Mouse (Mus musculus) C2C12 (cell line): ENCODE results near the gene Arhgef16. TPM values are rescaled to one million over a fixed set of nuclear protein-coding genes. Genes with fewer than 3 reads are reported as not detected.

Source experiments
- H3K27me3 ChIP-seq: one replicate; pipeline ENCODE4 v1.6.1; 2011; ENCODE audit not compliant: control insufficient read depth, insufficient read depth, insufficient read length
- H3K36me3 ChIP-seq: one replicate; pipeline ENCODE4 v1.6.1; 2011; ENCODE audit not compliant: control insufficient read depth, insufficient read depth
- H3K4me3 ChIP-seq: one replicate; pipeline ENCODE4 v1.5.1; 2011; ENCODE audit warnings: mild to moderate bottlenecking, control low read depth; ENCODE audit not compliant: poor library complexity, insufficient read depth, severe bottlenecking
- H3K79me2 ChIP-seq: one replicate; pipeline ENCODE4 v1.6.1; 2011; ENCODE audit not compliant: control insufficient read depth, insufficient read depth
- H3K79me3 ChIP-seq: one replicate; pipeline ENCODE4 v1.6.1; 2011; ENCODE audit warnings: low read depth, control low read depth
- H3ac ChIP-seq: one replicate; pipeline ENCODE3; 2011; ENCODE audit warnings: low read depth; ENCODE audit not compliant: control insufficient read depth, insufficient read length
- CEBPB ChIP-seq: IDR thresholded peaks from one replicate; pipeline ENCODE4 v1.6.1; 2011; ENCODE audit warnings: low read depth, mild to moderate bottlenecking, control low read depth, moderate library complexity
- CTCF ChIP-seq: IDR thresholded peaks from one replicate; pipeline ENCODE4 v1.5.1; 2011; ENCODE audit not compliant: control insufficient read depth, insufficient read depth, insufficient read length
- FOSL1 ChIP-seq: IDR thresholded peaks from one replicate; pipeline ENCODE4 v1.8.0; 2011; ENCODE audit warnings: mild to moderate bottlenecking, low read length; ENCODE audit not compliant: poor library complexity, insufficient read depth, severe bottlenecking
- MAX ChIP-seq: IDR thresholded peaks from one replicate; pipeline ENCODE4 v1.6.1; 2011; ENCODE audit warnings: mild to moderate bottlenecking, control low read depth
- MYOD1 ChIP-seq: IDR thresholded peaks from one replicate; pipeline ENCODE4 v1.6.1; 2011; ENCODE audit warnings: low read depth; ENCODE audit not compliant: control insufficient read depth, insufficient read length
- MYOG ChIP-seq: IDR thresholded peaks from one replicate; pipeline ENCODE4 v1.6.1; 2011; ENCODE audit not compliant: control insufficient read depth, insufficient read length; ENCODE audit errors: extremely low read depth
- USF1 ChIP-seq: IDR thresholded peaks from one replicate; pipeline ENCODE4 v1.6.1; 2011; ENCODE audit warnings: low read depth, mild to moderate bottlenecking, control low read depth, moderate library complexity
- polyA plus RNA-seq: library from polyadenylated mRNA; unstranded; fragments of >200 nt; fragmentation: generic; extraction: Trizol; gene quantifications from one replicate; pipeline ENCODE4 v1.2.1, GENCODE M21; 2012; ENCODE audit warnings: missing spikeins

Arhgef16 gene
- polyA plus RNA-seq, 1 experiment = not detected

GRCm38 (mm10) chr4:154279481-154279880 is 22.0 kb downstream of the Arhgef16 start:
- TF ChIP-seq MAX (no peak), CTCF (no peak), FOSL1 (no peak), MYOG (no peak), MYOD1 (no peak), CEBPB (no peak)
- Histone ChIP-seq H3K79me2 (no peaks in the 10 kb centered on the region), H3K4me3 (no peak overlapping the region), H3K36me3 (no peaks in the 10 kb centered on the region), H3K79me3 (no peaks in the 10 kb centered on the region), H3ac (no peak overlapping the region), H3K27me3 (no peaks in the 10 kb centered on the region)

GRCm38 (mm10) chr4:154273000-154273399 is 28.5 kb downstream of the Arhgef16 start:
- no peak overlapping the region for H3K4me3 ChIP-seq
- no peaks in the 10 kb centered on the region for H3K79me2 ChIP-seq
- H3K79me3 ChIP-seq = no peaks in the 10 kb centered on the region
- no peaks in the 10 kb centered on the region for H3K27me3 ChIP-seq
- TF ChIP-seq USF1 = no peak
- no peak for TF ChIP-seq MYOD1
- no peak for TF ChIP-seq FOSL1
- TF ChIP-seq MAX = no peak
- TF ChIP-seq MYOG = no peak
- no peak for TF ChIP-seq CTCF
- no peak for TF ChIP-seq CEBPB
- no peak overlapping the region for H3ac ChIP-seq
- H3K36me3 ChIP-seq = no peaks in the 10 kb centered on the region

GRCm38 (mm10) chr4:154269520-154269919 is 32.0 kb downstream of the Arhgef16 start:
- H3K36me3 ChIP-seq = no peaks in the 10 kb centered on the region

GRCm38 (mm10) chr4:154267511-154267910 is 34.0 kb downstream of the Arhgef16 start:
- TF ChIP-seq CTCF (no peak), MAX (no peak), FOSL1 (no peak), USF1 (no peak), MYOG (no peak), CEBPB (no peak), MYOD1 (no peak)
- H3K27me3 ChIP-seq = no peaks in the 10 kb centered on the region
- no peaks in the 10 kb centered on the region for H3K79me2 ChIP-seq
- H3K36me3 ChIP-seq = no peaks in the 10 kb centered on the region
- H3ac ChIP-seq = no peak overlapping the region
- no peak overlapping the region for H3K4me3 ChIP-seq
- no peaks in the 10 kb centered on the region for H3K79me3 ChIP-seq

More at GRCm38 (mm10) chr4:154269520-154269919, 32.0 kb downstream of the Arhgef16 start:
- TF ChIP-seq MYOD1 = no peak
- H3K79me2 ChIP-seq = no peaks in the 10 kb centered on the region
- no peak overlapping the region for H3ac ChIP-seq
- H3K4me3 ChIP-seq = no peak overlapping the region
- no peaks in the 10 kb centered on the region for H3K27me3 ChIP-seq
- no peaks in the 10 kb centered on the region for H3K79me3 ChIP-seq

- H3K27me3 ChIP-seq = no peaks in the 10 kb centered on the region
- H3K4me3 ChIP-seq = no peak overlapping the region
- H3K36me3 ChIP-seq = no peaks in the 10 kb centered on the region
- no peaks in the 10 kb centered on the region for H3K79me2 ChIP-seq
- H3ac ChIP-seq = no peak overlapping the region
- TF ChIP-seq CTCF = no peak
- TF ChIP-seq CEBPB = no peak
- TF ChIP-seq USF1 = no peak
- TF ChIP-seq MAX = no peak
- no peaks in the 10 kb centered on the region for H3K79me3 ChIP-seq
These were observed 39.4 kb downstream of the Arhgef16 start for GRCm38 (mm10) chr4:154262071-154262470.

- Histone ChIP-seq H3K27me3 (no peaks in the 10 kb centered on the region), H3K36me3 (no peaks in the 10 kb centered on the region), H3K79me2 (no peaks in the 10 kb centered on the region), H3K4me3 (no peak overlapping the region), H3K79me3 (no peaks in the 10 kb centered on the region), H3ac (no peak overlapping the region)
- TF ChIP-seq CEBPB = no peak
These were observed 40.7 kb downstream of the Arhgef16 start for GRCm38 (mm10) chr4:154260755-154261154.
